Mouse (Mus musculus): Measurements from ENCODE around the gene Polr3h.

The Polr3h gene

DNA sequence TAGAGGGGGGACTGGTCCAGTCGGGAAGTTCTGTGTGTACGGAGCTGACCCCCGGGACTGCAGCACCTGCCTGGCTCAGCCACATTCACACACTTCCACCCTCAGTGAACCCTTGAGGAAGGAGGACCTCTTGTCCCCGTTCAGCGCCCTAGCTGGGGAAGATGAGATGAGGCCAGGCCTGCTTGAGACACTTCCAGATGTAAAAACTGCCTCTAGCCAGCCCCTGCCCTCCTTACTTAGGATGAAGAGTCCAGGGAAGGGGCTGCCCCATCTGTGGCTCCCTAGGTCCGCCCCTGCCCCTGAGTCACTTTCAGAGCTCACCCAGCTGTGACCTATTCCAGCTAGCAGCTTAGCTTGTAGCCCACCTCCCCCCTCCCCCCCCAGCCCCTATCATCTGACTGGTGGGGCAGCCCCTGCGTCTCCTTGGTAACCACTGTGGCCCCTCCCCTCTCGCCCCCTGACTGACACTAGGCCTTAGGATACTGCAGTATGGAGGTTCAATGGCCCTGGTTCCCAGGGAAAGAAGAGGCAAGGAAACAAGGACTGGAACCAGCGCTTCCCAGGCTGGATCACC lies 17.2 kb upstream of the Polr3h start:
- no peak for DNase-seq

DNA sequence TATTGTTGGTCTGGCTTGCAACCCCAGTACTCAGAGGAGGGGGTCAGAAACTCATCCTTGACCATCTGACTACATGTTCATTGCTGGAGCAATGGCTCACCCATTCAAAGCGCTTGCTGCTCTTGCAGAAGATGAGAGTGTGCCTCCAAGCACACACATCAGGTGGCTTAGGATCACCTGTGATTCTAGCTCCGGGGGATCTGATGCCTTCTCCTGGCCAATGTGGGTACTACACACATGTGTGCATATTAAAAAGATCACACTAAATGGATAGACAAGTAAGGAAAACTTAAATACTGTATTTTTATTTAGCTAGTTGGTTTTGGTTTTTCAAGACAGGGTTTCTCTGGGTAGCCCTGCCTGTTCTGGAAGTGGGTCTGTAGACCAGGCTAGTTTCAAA lies 15.0 kb upstream of the Polr3h start:
- DNase-seq: peak; percentile 38

DNA sequence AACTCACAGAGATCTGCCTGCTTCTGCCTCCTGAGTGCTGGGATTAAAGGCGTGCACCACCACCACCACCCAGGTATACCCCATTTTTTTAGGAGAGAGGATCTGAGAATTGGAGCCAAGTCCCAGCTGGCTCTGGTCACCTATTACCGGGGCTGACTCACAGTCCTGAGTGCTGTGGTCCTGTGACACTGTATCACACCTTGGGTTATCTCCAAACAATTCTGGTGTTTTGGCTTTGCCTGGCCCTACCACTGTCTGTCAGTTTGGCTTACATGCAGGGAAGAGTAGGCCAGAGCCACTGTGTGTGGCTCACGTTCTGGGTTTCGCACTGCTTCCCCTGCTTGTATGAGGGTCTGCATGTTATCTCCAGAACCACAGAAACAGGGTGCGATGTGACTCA lies 14.2 kb upstream of the Polr3h start:
- no peak for DNase-seq

DNA sequence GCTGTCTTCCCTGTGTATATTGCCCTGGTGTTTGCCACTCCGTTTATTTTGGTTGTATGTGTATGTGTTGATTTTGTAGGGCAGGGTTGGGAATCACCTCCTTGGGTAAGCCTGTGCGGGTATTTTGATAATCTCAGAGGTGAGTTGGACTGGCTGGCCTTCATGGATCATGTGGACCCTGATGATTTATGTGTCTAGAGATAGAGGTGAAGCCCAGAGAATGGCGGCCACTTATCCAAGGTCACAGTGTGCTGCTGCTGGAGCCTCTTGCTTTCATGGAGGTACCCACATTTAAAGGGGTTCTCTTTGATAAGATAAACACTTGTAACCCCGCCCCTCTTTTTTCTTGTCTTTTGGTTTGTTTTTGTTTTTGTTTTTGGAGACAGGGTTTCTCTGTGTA lies 13.7 kb upstream of the Polr3h start:
- no peak for DNase-seq

DNA sequence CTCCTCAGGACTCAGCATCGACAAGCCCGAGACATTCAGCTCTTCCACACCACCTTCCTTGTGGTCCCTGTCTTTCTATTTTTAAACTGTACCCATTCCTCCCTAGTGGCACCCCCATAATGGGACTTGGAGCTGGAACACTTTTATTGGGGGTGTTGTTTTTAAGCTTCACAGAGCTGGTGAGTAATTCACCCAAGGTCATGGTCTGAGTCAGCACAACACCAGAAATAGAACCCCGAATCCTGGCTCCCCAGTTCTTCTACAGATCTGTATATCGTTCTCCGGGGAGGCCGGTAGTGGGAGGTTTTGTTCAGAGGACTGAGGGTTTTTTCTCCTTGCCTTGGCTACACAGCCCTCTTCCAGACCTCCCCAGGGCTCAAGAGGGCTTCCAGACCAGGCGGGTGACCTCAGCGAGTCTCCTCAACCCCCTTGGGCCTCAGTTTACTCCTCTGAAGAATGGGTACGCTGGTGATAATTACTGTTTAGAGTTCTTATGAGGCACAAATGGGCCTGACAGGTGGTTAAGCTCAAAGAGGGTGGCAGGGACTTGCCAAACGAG lies 13.2 kb upstream of the Polr3h start:
- DNase-seq: no peak

DNA sequence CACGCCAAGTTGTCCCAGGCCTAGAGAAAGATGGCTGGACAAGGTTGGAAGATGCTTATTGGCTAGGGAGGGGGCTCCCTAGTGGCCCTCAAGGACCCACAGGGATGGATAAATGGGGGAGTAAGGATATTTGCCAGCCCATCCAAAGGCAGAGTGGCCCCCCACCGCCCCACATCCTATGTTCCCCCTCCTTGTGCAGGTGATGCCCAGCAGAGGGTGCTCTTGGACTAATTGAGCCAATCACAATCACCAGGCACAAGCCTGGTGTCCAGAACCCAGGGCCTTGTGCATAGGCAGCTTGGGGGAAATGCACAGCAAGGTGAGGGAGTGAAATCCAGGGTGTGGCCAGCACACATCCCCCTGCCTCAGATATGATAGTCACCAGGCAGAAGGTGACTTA lies 12.2 kb upstream of the Polr3h start:
- DNase-seq: peak; percentile 69

DNA sequence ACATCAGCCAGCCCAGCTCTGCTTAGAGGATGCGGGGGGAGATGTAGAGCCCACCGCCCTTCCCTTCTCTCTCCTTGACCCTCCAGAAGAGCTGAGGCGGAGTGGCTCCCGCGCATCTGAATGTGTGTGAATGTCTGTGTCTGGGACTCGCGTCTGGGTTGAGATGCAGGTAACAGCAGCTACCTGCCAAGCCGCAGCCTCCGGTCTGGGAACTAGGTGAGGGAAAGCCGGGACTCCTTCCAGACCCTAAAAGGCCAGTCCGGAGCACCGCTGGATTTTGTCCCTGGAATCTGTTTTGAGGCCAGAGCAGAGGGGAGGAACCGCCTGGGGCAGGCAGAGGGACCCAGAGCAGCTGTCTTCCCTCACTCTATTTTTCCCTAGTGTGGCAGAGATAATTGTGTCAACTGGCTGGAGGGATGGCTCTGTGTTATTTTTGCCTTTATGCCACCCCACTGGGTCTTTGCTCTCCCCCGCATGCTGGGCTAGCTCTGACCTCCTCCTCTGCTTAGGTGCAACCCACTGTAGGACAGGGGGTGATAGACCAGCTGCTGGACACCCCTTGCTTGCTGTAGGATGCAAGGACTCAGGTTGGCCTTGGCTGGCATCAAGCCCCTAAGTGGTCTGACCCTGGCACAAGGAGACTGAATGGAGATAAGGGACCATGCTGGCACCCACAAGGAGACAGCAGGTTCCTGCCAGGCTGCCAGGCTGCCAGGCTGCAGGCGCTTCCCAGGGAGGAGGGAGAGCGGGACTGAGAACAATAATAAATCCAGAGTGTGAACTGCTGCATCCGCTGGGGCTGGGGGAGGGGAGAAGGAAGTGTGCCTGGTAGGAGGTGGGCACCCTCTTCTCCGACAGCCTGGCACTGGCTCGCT lies 11.3 kb upstream of the Polr3h start:
- DNase-seq: peak; percentile 45

DNA sequence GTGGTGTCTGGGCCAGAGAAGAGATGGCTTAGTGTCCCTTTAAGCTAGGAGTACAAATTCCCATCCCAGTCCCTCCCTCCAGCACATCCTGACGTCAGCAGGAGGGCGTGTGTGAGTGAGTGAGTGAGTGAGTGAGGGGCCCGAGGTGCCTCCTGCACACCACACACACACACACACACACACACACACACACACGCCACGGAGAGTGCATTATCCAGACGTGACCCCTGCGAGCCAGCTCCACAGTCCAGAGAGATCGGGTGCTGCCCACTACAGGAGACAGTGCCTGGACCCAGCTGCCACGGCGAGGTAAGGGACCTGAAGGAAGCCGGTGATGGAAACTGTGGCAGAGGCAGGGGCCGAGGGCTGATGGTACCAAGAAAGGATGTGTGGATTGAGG lies 10.6 kb upstream of the Polr3h start, which contains the start of gene Csdc2:
Gene Csdc2, plus strand, starts transcription at position 81 of the 400 bp plus-strand sequence.
- no peak for DNase-seq

DNA sequence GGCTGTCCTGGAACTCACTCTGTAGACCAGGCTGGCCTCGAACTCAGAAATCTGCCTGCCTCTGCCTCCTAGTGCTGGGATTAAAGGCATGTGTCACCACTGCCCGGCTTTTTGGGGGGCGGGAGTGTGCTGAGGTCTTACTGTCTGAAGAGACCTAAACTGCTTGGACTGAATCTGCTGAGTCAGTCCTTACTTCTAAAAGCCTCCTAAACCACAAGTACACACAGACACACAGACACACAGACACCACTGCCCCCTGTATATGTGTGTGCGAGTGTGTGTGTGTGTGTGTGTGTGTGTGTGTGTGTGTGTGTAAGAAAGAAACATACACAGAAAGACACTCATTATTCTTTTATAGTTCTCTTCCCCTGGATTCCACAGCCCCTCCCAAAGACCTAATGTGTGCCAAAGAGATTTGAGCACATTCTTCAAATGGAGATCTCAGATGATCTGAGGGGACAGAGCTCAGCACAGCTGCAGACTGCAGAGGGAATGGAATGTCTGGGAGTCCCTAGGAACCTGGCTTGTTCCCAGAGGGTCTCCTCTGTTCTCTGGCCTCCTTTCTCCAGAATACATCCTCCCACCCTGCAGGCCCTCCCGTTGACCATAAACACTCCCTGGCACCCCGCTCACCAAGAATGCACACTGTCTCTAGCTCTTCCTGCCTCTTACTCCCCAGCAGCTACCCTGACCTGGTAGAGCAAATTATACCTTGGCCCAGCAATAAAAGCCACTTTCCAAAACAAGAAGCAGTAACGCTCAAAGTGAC lies 10.0 kb upstream of the Polr3h start:
- DNase-seq: no peak

DNA sequence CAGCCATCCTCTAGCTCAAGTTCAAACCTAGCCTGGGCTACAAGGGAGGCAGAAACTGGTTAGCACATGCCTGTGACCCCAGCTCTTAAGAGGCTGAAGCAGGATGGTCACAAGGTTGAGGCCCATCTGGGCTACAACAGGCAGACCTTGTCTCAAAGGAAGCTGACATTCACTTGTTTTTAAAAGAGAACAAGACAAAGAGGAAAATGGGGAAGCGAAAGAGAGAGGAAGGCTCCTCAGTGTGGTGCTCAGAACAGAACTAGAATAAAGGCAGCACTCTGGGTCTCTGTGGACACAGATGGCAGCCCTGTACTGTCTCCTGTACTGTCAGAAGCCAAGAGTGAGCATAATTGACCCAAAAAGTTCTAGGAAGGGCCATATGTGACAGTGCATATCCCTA lies 7.9 kb upstream of the Polr3h start:
- DNase-seq: no peak

DNA sequence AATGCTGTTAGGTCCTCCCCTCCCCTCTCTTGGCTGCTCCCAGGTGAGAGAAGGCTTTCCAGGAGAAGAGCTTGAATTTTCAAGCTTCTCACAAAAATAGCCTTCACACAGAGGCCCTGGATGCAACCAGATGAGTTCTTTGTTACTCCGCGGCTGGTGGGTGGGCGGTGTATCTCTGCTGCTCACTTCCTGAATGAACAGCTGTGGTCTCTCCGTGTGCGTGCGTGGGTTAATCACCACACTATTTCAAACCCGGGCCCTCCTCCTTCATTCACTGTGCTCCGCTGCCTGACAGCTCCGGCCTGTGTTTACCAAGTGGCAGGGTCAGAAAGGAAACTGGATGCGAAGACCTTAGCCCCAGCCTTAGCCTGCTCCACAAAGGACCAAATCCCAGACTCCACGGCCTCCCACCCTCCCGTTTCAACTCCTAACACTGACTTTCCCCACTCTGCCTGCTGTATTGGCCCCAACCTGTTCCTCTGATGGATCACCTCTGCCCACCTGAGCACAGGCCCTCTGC lies 7.0 kb upstream of the Polr3h start:
- peak; percentile 69 for DNase-seq

DNA sequence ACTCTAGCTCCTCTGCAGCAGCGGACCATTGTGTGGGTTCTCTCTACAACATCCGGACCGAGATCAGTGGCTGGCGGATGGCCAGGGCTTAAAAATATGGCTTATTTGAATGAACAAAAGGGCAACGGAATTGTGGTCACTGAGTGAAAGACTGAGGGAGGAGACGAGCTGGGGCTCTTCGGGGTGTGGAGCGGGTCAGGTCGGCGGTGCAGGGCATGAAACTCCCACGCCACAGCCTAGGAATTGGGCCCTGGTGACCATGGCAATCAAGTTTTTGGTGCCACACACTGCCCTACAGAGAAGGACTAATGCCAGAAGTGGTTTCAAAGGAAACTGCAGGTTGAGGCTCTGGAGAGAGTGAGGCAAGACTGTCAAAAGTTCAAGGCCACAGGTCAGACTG lies 2.2 kb upstream of the Polr3h start:
- DNase-seq: no peak

DNA sequence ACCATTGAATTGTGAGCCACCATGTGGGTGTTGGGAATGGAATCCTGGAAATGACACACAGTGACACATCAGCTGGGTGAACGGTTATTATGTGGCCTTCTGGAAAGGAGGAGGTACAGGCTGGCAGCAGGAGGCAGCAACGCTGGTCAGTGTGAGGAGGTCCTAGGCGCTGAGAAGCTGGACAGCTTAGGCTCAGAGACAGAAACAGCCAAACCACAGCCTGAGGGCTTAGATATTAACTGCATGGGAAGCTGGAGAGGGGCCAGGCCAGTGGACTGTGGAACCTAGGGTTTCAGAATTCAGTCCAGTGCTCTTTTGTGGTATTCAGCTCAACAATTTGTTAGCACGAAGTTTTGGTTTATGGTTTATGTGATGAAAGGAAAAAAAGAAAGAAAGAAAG lies 1.7 kb upstream of the Polr3h start:
- DNase-seq: no peak

DNA sequence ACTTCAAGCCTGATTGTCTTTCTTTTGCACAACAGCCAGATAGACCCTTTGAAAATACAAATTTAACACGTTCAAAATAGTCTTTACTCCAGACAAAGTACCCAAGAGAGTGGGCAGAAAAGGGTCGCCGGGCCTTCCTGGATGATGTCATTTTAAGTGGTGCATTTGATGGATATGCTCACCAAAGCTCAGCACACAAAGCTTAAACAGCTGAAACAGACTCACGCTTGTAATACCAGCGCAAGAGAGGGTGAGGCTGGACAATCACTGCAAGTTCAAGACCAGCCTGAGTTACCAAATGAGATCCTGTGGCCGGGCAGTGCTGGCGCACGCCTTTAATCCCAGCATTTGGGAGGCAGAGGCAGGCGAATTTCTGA lies 394 bp upstream of the Polr3h start:
- no peak for DNase-seq

DNA sequence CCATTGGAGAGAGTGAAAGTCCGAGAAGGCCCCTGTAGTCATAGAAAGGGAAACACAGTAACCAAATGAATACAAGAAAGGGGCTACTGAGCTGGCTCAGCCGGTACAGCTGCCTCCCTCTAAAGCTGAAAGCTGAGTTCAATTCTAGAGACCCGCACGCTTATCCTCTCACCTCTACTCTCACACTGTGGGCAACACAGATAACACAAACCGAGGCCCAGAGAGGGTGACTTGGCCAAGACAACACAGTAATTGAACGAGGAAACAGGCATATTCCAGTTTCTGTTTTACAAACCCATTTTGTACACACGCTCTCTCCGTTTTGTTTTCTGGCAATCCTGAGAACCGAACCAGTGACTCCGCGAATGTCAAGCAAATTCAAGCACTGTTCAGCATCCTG lies 1.1 kb downstream of the Polr3h start:
- DNase-seq: no peak

DNA sequence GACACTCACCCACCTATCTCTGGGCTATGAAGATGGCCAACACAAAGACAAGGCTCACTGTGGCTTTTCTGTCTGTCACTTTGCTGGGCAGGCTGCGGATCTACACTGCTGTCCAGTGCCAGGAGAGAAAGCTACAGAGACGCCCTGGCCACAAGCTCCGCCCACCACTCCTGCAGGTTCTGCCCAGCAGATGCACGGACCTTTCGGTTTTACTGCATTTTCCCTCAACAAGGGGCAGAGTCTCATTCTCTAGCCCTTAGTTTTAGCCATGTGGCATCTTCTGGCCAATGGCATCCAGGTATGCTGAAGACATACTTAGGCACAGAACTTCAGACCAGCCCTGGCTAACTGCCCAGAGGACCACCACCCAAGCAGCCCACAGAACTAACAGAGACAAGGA lies 4.8 kb downstream of the Polr3h start:
- DNase-seq: no peak

DNA sequence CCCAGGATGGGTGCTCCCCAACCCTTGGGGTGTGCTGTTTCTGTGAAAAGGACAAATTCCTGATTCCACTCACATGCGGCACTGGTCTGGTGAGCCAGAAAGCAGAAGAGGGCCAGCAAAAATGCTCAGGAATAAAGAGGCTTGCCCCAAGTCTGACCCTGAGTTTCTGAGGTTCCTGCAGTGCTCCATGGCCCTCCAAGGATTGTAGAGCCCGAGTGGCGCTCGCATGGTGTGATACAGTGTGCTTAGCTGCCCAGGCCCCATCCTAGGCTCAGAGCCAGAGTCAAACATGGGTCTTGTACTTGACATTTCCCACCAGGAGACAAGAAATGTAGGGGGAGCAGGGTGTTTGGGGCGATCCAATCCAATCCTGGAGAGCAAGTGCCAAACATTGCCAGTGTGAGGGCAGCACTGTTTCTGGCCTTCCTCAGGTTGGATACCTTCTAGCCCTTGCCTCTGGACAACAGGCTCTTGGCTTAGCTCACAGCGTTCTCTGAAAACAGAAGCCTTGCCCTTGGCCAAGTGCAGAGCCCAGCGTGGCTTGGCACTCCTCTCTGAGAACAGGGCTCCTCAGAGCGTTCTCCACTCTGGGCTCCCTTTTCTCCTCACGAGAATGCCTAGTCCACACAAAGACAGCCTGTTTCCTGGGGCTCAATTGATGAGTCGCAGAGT lies 5.4 kb downstream of the Polr3h start:
- DNase-seq: no peak

DNA sequence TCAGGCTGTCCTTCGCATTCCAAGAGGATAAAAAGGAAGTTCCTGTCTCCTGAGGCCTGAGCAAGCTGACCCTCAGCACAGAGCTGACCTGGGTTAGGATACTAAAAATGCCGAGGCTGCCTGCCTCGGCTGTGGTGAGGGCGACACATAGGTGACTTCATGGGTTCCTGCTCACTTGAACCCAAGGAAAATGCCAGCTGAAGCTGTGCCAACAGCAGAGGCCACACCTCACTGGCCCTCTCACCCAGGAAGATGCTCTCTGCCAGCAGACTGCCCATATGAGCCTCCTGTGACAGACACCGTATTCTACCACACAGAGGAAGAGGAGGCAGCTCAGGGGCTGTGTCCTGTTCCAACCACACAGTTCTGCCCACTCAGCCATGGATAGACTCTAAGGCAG lies 7.0 kb downstream of the Polr3h start:
- no peak for DNase-seq

DNA sequence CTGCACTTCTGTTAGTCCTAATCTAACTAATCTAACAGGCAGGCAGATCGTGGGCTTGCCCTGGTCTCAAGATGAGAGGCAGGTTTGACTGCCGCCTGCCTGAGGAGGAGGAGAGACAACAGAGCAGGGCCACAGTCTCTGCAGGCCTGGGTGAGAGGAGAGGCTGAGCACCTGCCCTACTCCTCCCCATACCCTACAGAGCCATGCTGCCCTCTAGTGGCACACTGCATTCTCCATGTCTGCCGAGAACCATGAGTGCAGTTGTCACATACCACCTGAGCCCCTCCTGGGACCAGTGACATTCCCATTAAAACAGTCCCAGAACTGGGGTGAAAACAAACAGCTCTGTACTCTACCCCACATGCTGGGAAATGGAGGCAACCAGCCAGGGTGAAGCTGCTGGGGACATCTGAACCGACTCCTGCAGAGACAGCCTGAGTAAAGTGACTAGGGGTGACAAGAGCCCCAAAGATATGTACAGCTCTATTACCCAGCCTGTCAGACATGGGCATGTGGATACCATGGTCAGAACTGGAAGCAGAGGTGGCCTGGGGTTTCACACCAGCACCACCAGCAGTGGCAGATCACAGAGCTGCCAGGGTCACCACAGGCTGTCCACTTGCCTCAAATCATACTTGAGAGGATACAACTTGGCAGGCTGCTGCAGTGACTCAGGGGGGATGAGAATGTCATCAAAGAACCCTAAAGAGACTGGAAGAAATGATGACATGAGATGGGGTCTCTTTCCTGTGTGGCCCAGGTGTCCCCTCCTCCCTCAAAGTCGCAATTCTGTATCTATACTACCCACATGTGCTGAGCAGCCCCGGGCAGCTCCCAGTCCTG lies 8.2 kb downstream of the Polr3h start:
- DNase-seq: peak; percentile 93

DNA sequence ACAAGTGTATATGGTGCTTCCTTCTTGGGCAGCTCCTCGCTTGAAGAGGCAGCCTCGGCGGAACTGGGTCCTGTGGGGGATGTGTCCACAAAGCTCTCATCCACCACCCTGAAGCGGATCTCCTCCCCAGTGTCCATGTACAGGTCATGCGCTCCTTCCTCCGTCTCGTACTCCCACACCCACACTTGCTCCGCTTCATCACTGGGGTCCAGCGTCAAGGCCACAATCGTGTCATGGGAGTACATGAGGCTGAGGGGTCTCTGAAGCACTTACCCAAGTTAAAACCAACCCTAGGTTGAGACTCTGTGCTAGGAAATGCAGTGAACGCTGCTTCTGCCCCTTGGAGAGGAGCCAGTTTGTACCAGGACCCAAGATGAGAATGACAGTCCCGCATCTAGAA lies 8.8 kb downstream of the Polr3h start:
- DNase-seq: no peak

DNA sequence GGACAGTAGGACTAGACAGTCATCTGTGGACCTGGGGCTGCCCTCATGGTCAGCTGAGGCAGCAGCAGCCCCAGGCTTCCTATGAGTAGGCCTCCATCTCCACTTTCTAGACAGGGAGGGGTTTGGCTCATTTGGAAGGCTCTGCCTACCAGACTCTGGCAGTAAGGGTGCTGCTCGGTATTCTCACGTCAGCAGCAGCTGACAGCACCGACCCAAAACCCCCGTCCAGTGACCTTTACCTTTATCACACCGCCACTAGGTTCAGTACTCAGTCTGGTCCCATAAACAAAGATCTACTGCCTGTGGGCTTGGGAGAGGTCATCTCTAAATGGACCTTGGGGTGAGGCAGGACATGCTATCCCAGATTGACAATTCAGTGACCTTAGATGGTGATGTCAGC lies 10.4 kb downstream of the Polr3h start:
- DNase-seq: no peak

DNA sequence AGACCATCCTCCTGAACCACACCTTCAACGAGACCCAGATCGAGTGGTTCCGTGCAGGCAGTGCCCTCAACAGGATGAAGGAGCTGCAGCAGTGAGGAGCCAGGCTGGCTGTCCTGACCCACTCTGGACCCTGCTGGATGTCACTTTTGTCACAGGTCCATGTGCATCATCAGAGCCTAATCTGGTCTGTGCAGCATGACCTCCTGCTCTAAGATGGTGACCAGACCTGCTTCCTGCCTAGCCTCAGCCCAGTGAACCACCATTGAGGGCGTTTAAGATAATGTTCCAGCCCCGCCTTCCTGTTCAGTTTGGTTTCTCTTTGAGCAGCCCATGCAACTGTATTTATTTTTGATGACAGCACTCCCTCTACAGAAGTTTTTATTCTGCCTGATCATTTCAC lies 11.4 kb downstream of the Polr3h start:
- no peak for DNase-seq
